Mouse (Mus musculus): ENCODE measurements around the gene Bola1. TPM values are rescaled to one million over a fixed set of nuclear protein-coding genes. Genes with fewer than 3 reads are reported as not detected.
A peak's percentile ranks its signal among the peaks of the same experiment; 100 is the strongest.

The Bola1 gene
- total and polyA plus RNA-seq, 3 experiments: 47.6 to 57.0 (median 56.5) TPM

GRCm38 (mm10) chr3:96196437-96197128 is 22.9 kb downstream of the Bola1 start:
- Histone ChIP-seq H3K4me1 (ENCODE audit: control insufficient read depth in 1 of 2, insufficient read depth in 2 of 2) (peaks cover 7 to 21% of the 10 kb centered on the region in 2 experiments), H3K79me2 (replicated peaks; ENCODE audit: control insufficient read depth, extremely low read depth, insufficient read depth, poor library complexity, severe bottlenecking) (no peaks in the 10 kb centered on the region), H3K27me3 (replicated peaks) (no peaks in the 10 kb centered on the region), H3K36me3 (replicated peaks in 1 of 2; ENCODE audit: control insufficient read depth in 1 of 2, insufficient read depth in 1 of 2, low read length in 1 of 2) (peaks cover 6 to 44% of the 10 kb centered on the region in 2 experiments), H3K27ac (ENCODE audit: insufficient read depth, low read depth) (no peak overlapping the region; the same call in 1 of the 2 replicates), H3K4me2 (ENCODE audit: insufficient read depth, low read depth, poor library complexity, severe bottlenecking) (peak overlapping the region; percentile 34), H3K9ac (ENCODE audit: insufficient read depth, low read depth) (peak overlapping the region; percentile 70; the same call in 1 of the 2 replicates), H3K4me3 (replicated peaks in 1 of 3; ENCODE audit: low read depth in 2 of 3, low read length in 2 of 3, poor library complexity in 1 of 3) (peak overlapping the region; percentile 51 to 66 (median 65)), H3K9me3 (replicated peaks; ENCODE audit: low read length) (peaks cover 8% of the 10 kb centered on the region)
- dilution Hi-C loops (cut with MboI; ENCODE audit: extremely low pct_ligation_motif_present, extremely low pct_unique_long_range_greater_than_20kb, low sequenced_read_pairs) (no loop called here), in situ Hi-C loops (cut with MboI; ENCODE audit: low pct_ligation_motif_present, low pct_unique_long_range_greater_than_20kb, low sequenced_read_pairs) (no loop called here)
- no peak for DNase-seq (ENCODE audit: extremely low read depth)
- TF ChIP-seq BHLHE40 (IDR thresholded peaks at IDR 0.05; ENCODE audit: low read depth, low read length) (no peak), SIN3A (IDR thresholded peaks at IDR 0.05; ENCODE audit: low read length) (no peak), MEF2A (IDR thresholded peaks at IDR 0.05; ENCODE audit: borderline replicate concordance, low read depth, low read length) (no peak), ELF1 (IDR thresholded peaks at IDR 0.05; ENCODE audit: low read depth, low read length) (no peak)

DNA sequence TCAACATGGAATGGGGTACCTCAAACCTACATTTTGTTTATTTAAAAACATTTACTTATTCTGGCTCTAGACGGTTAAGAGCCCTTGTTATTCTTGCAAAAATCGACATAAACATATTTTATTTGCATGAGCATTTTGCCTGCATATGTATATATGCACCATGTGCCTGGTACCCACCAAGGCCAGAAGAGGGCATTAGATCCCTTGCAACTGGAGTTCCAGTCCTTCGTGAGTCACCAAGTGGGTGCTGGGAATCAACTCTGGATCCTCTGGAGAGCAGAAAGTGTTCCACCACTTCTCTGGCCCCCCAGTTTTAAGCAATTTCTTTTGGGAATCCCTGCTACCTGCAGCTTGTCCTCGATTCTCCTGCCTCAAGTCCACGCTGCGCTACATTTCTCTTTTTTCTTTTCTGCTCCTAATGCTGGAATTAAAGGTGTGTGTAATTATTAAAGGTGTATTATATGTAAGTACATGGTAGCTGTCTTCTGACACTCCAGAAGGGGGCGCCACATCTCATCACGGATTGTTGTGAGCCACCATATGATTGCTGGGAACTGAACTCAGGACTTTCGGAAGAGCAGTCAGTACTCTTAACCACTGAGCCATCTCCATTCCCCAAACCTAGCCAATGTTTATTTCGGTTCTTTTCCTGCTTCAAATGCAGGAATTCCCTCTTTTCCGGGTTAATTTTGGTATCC is 23.7 kb downstream of the Bola1 start:
- TF ChIP-seq CTCF (conservative IDR thresholded peaks at IDR 0.05 in 1 of 2, IDR thresholded peaks at IDR 0.05 in 1 of 2; ENCODE audit: low read depth in 2 of 2, low read length in 2 of 2): peak in 1 of 2 experiments; percentile 22; a peak in 2 of 4 replicates
- no peak for TF ChIP-seq ZKSCAN1 (IDR thresholded peaks at IDR 0.05; ENCODE audit: borderline replicate concordance, low read depth, low read length)
- in situ Hi-C loops (cut with MboI; ENCODE audit: low pct_ligation_motif_present, low pct_unique_long_range_greater_than_20kb, low sequenced_read_pairs): no loop called here
- H3K79me2 ChIP-seq (replicated peaks; ENCODE audit: control insufficient read depth, extremely low read depth, insufficient read depth, poor library complexity, severe bottlenecking): no peaks in the 10 kb centered on the region
- H3K4me1 ChIP-seq (ENCODE audit: control insufficient read depth in 1 of 2, insufficient read depth in 2 of 2): peaks cover 7 to 21% of the 10 kb centered on the region in 2 experiments
- no peak overlapping the region for H3K27ac ChIP-seq (ENCODE audit: insufficient read depth, low read depth)
- H3K4me3 ChIP-seq (replicated peaks in 1 of 3; ENCODE audit: low read depth in 2 of 3, low read length in 2 of 3, poor library complexity in 1 of 3): no peak overlapping the region
- H3K4me2 ChIP-seq (ENCODE audit: insufficient read depth, low read depth, poor library complexity, severe bottlenecking): no peak overlapping the region
- peaks cover 8% of the 10 kb centered on the region for H3K9me3 ChIP-seq (replicated peaks; ENCODE audit: low read length)
- peaks cover 6 to 50% of the 10 kb centered on the region in 2 experiments for H3K36me3 ChIP-seq (replicated peaks in 1 of 2; ENCODE audit: control insufficient read depth in 1 of 2, insufficient read depth in 1 of 2, low read length in 1 of 2)
- no peak overlapping the region for H3K9ac ChIP-seq (ENCODE audit: insufficient read depth, low read depth)
- no peaks in the 10 kb centered on the region for H3K27me3 ChIP-seq (replicated peaks)
- dilution Hi-C loops (cut with MboI; ENCODE audit: extremely low pct_ligation_motif_present, extremely low pct_unique_long_range_greater_than_20kb, low sequenced_read_pairs): no loop called here
- DNase-seq (ENCODE audit: extremely low read depth): no peak

DNA sequence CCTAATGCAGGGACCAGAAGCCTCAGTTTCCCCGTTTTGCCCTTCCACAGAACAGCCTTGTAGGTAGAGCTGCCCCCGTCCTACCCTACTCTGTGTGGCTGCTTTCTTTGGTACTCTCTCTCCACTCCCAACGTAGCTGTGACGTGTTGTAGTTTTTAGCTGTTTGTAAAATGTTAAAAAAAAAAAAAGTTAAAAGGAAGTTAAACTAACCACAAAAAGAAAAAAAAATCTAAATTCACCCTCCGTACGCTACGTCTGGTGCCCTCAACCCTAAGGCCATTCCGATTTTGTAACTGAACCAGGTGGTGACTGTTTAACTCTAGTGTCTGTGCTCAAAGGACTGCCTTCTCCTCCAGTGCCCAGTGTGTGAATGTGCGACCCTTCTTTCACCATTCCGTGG is 24.5 kb downstream of the Bola1 start:
- no peak for DNase-seq (ENCODE audit: extremely low read depth)
- in situ Hi-C loops (cut with MboI; ENCODE audit: low pct_ligation_motif_present, low pct_unique_long_range_greater_than_20kb, low sequenced_read_pairs): no loop called here
- no peaks in the 10 kb centered on the region for H3K79me2 ChIP-seq (replicated peaks; ENCODE audit: control insufficient read depth, extremely low read depth, insufficient read depth, poor library complexity, severe bottlenecking)
- no peak overlapping the region for H3K27ac ChIP-seq (ENCODE audit: insufficient read depth, low read depth)
- H3K4me2 ChIP-seq (ENCODE audit: insufficient read depth, low read depth, poor library complexity, severe bottlenecking): no peak overlapping the region
- H3K9me3 ChIP-seq (replicated peaks; ENCODE audit: low read length): peaks cover 8% of the 10 kb centered on the region
- H3K36me3 ChIP-seq (replicated peaks in 1 of 2; ENCODE audit: control insufficient read depth in 1 of 2, insufficient read depth in 1 of 2, low read length in 1 of 2): peaks cover 12 to 58% of the 10 kb centered on the region in 2 experiments
- dilution Hi-C loops (cut with MboI; ENCODE audit: extremely low pct_ligation_motif_present, extremely low pct_unique_long_range_greater_than_20kb, low sequenced_read_pairs): no loop called here
- no peak overlapping the region for H3K9ac ChIP-seq (ENCODE audit: insufficient read depth, low read depth)
- no peaks in the 10 kb centered on the region for H3K27me3 ChIP-seq (replicated peaks)
- H3K4me1 ChIP-seq (ENCODE audit: control insufficient read depth in 1 of 2, insufficient read depth in 2 of 2): peaks cover 7 to 28% of the 10 kb centered on the region in 2 experiments
- H3K4me3 ChIP-seq (replicated peaks in 1 of 3; ENCODE audit: low read depth in 2 of 3, low read length in 2 of 3, poor library complexity in 1 of 3): no peak overlapping the region
- TF ChIP-seq KAT2A (IDR thresholded peaks at IDR 0.05; ENCODE audit: insufficient replicate concordance, low read length) (no peak), PAX5 (IDR thresholded peaks at IDR 0.05; ENCODE audit: low read length) (no peak), EP300 (IDR thresholded peaks at IDR 0.05; ENCODE audit: low read length) (no peak), ZNF384 (IDR thresholded peaks at IDR 0.05; ENCODE audit: low read depth, low read length) (no peak), MAFK (IDR thresholded peaks at IDR 0.05; ENCODE audit: insufficient replicate concordance, low read length) (no peak), IRF4 (IDR thresholded peaks at IDR 0.05; ENCODE audit: low read depth, low read length) (no peak), POLR2AphosphoS2 (IDR thresholded peaks at IDR 0.05; ENCODE audit: low read depth, low read length) (no peak), MAZ (IDR thresholded peaks at IDR 0.05; ENCODE audit: low read depth, low read length) (no peak), RAD21 (IDR thresholded peaks at IDR 0.05; ENCODE audit: low read depth, low read length) (no peak), MXI1 (IDR thresholded peaks at IDR 0.05; ENCODE audit: low read depth, low read length) (no peak), CTCF (conservative IDR thresholded peaks at IDR 0.05 in 1 of 2, IDR thresholded peaks at IDR 0.05 in 1 of 2; ENCODE audit: low read depth in 2 of 2, low read length in 2 of 2) (no peak), ETS1 (conservative IDR thresholded peaks at IDR 0.05; ENCODE audit: low read depth, low read length) (no peak), BHLHE40 (IDR thresholded peaks at IDR 0.05; ENCODE audit: low read depth, low read length) (no peak), RCOR1 (conservative IDR thresholded peaks at IDR 0.05; ENCODE audit: low read depth, low read length) (no peak), USF1 (IDR thresholded peaks at IDR 0.05; ENCODE audit: low read depth, low read length) (no peak), POLR2A (IDR thresholded peaks at IDR 0.05; ENCODE audit: low read depth, low read length) (no peak), JUND (conservative IDR thresholded peaks at IDR 0.05; ENCODE audit: low read depth, low read length) (no peak), SIN3A (IDR thresholded peaks at IDR 0.05; ENCODE audit: low read length) (no peak)

Data from CH12.LX (cell line).